Mouse (Mus musculus): ENCODE measurements around the gene Abhd11. TPM values are rescaled to one million over a fixed set of nuclear protein-coding genes. Genes with fewer than 3 reads are reported as not detected.
"Not testable (repeated sequence)": the region's sequence is repeated elsewhere in the genome, so short reads cannot be mapped to it uniquely, and the experiment has no call there.

Abhd11 gene
- polyA plus RNA-seq (2015; fragmentation: Nextera tagmentation; extraction: Ambion mirVana), result 56.5 and 64.0 TPM in 2 replicates

- Histone ChIP-seq H3K9ac (ENCODE audit: low read length) (peak within 1 kb of the TSS; percentile 75), H3K36me3 (ENCODE audit: control insufficient read depth, insufficient read depth, low read length) (no peaks in the 10 kb centered on the region), H3K27ac (replicated peaks) (peak within 1 kb of the TSS; percentile 98), H3K27me3 (ENCODE audit: control insufficient read depth, insufficient read depth, low read length) (no peaks in the 10 kb centered on the region), H3K9me3 (ENCODE audit: control insufficient read depth, low read length) (no peaks in the 10 kb centered on the region), H3K4me3 (ENCODE audit: low read depth, low read length) (peak within 1 kb of the TSS; percentile 62), H3K4me1 (replicated peaks; ENCODE audit: control insufficient read depth, insufficient read depth) (peaks cover 3% of the 10 kb centered on the region; the same call in 1 of the 2 replicates), H3K4me2 (replicated peaks; ENCODE audit: low read depth) (peak within 1 kb of the TSS; percentile 77)
- DNase-seq (ENCODE audit: low spot score) (peak; percentile 100), ATAC-seq (ENCODE audit: low FRiP score, low TSS enrichment) (peak; percentile 90)
- under 1% methylated on average over 52 of the region's 52 CpGs for WGBS
- peak; percentile 72 for TF ChIP-seq EP300 (optimal IDR thresholded peaks at IDR 0.05)
- peak; percentile 42 for TF ChIP-seq CTCF (IDR thresholded peaks at IDR 0.05; ENCODE audit: low read depth)
Measured at GRCm38 (mm10) chr5:135008671-135009589, at the start of gene Abhd11. Gene Abhd11, plus strand, starts transcription at chr5:135009152.

GRCm38 (mm10) chr5:134960430-134960829 is 48.5 kb upstream of the Abhd11 start:
- Histone ChIP-seq H3K9ac (ENCODE audit: low read length) (no peak overlapping the region), H3K9me3 (ENCODE audit: control insufficient read depth, low read length) (no peaks in the 10 kb centered on the region), H3K4me2 (replicated peaks; ENCODE audit: low read depth) (no peak overlapping the region), H3K4me3 (ENCODE audit: low read depth, low read length) (no peak overlapping the region), H3K27ac (replicated peaks) (no peak overlapping the region), H3K27me3 (ENCODE audit: control insufficient read depth, insufficient read depth, low read length) (no peaks in the 10 kb centered on the region), H3K4me1 (replicated peaks; ENCODE audit: control insufficient read depth, insufficient read depth) (no peaks in the 10 kb centered on the region), H3K36me3 (ENCODE audit: control insufficient read depth, insufficient read depth, low read length) (no peaks in the 10 kb centered on the region)
- DNase-seq (ENCODE audit: low spot score) (no peak), ATAC-seq (ENCODE audit: low FRiP score, low TSS enrichment) (no peak)
- TF ChIP-seq EP300 (optimal IDR thresholded peaks at IDR 0.05) (no peak), CTCF (IDR thresholded peaks at IDR 0.05; ENCODE audit: low read depth) (no peak)
- WGBS, result 48% methylated on average over 2 of the region's 2 CpGs

- no peak overlapping the region for H3K4me3 ChIP-seq (ENCODE audit: low read depth, low read length)
- no peaks in the 10 kb centered on the region for H3K4me1 ChIP-seq (replicated peaks; ENCODE audit: control insufficient read depth, insufficient read depth)
- 0 out of 2 replicates have a peak overlapping the region, but pooled peaks have one; percentile 8 for H3K27ac ChIP-seq (replicated peaks)
- no peak overlapping the region for H3K9ac ChIP-seq (ENCODE audit: low read length)
- no peak for TF ChIP-seq CTCF (IDR thresholded peaks at IDR 0.05; ENCODE audit: low read depth)
- no peak for TF ChIP-seq EP300 (optimal IDR thresholded peaks at IDR 0.05)
- no peaks in the 10 kb centered on the region for H3K36me3 ChIP-seq (ENCODE audit: control insufficient read depth, insufficient read depth, low read length)
- H3K27me3 ChIP-seq (ENCODE audit: control insufficient read depth, insufficient read depth, low read length), result no peaks in the 10 kb centered on the region
- no peaks in the 10 kb centered on the region for H3K9me3 ChIP-seq (ENCODE audit: control insufficient read depth, low read length)
- ATAC-seq (ENCODE audit: low FRiP score, low TSS enrichment) (no peak), DNase-seq (ENCODE audit: low spot score) (no peak)
- H3K4me2 ChIP-seq (replicated peaks; ENCODE audit: low read depth), result no peak overlapping the region
- 84% methylated on average over 2 of the region's 2 CpGs for WGBS
Measured at GRCm38 (mm10) chr5:134961519-134961918, 47.4 kb upstream of the Abhd11 start.

GRCm38 (mm10) chr5:134963546-134963945 is 45.4 kb upstream of the Abhd11 start:
- 26% methylated on average over 5 of the region's 5 CpGs for WGBS
- TF ChIP-seq CTCF (IDR thresholded peaks at IDR 0.05; ENCODE audit: low read depth), result peak; percentile 36
- no peak for TF ChIP-seq EP300 (optimal IDR thresholded peaks at IDR 0.05)
- Histone ChIP-seq H3K9me3 (ENCODE audit: control insufficient read depth, low read length) (no peaks in the 10 kb centered on the region), H3K4me1 (replicated peaks; ENCODE audit: control insufficient read depth, insufficient read depth) (no peaks in the 10 kb centered on the region), H3K27ac (replicated peaks) (no peak overlapping the region), H3K4me2 (replicated peaks; ENCODE audit: low read depth) (no peak overlapping the region), H3K36me3 (ENCODE audit: control insufficient read depth, insufficient read depth, low read length) (no peaks in the 10 kb centered on the region), H3K4me3 (ENCODE audit: low read depth, low read length) (no peak overlapping the region), H3K9ac (ENCODE audit: low read length) (no peak overlapping the region), H3K27me3 (ENCODE audit: control insufficient read depth, insufficient read depth, low read length) (no peaks in the 10 kb centered on the region)
- ATAC-seq (ENCODE audit: low FRiP score, low TSS enrichment) (no peak), DNase-seq (ENCODE audit: low spot score) (peak; percentile 50)

- not testable (repeated sequence) for H3K9me3 ChIP-seq (ENCODE audit: control insufficient read depth, low read length); H3K27ac ChIP-seq (replicated peaks); H3K27me3 ChIP-seq (ENCODE audit: control insufficient read depth, insufficient read depth, low read length); H3K4me1 ChIP-seq (replicated peaks; ENCODE audit: control insufficient read depth, insufficient read depth); H3K4me3 ChIP-seq (ENCODE audit: low read depth, low read length); H3K4me2 ChIP-seq (replicated peaks; ENCODE audit: low read depth); H3K9ac ChIP-seq (ENCODE audit: low read length); ATAC-seq (ENCODE audit: low FRiP score, low TSS enrichment); DNase-seq (ENCODE audit: low spot score); H3K36me3 ChIP-seq (ENCODE audit: control insufficient read depth, insufficient read depth, low read length)
Measured at GRCm38 (mm10) chr5:134964655-134965054, 44.3 kb upstream of the Abhd11 start.

- DNase-seq (ENCODE audit: low spot score), result peak; percentile 77
- H3K4me1 ChIP-seq (replicated peaks; ENCODE audit: control insufficient read depth, insufficient read depth), result no peaks in the 10 kb centered on the region
- H3K9ac ChIP-seq (ENCODE audit: low read length), result no peak overlapping the region
- peak; percentile 63; the same call in 1 of the 2 replicates for ATAC-seq (ENCODE audit: low FRiP score, low TSS enrichment)
- H3K27ac ChIP-seq (replicated peaks), result no peak overlapping the region
- TF ChIP-seq EP300 (optimal IDR thresholded peaks at IDR 0.05), result no peak
- TF ChIP-seq CTCF (IDR thresholded peaks at IDR 0.05; ENCODE audit: low read depth), result peak; percentile 92
- WGBS, result 6% methylated on average over 10 of the region's 10 CpGs
- H3K9me3 ChIP-seq (ENCODE audit: control insufficient read depth, low read length), result no peaks in the 10 kb centered on the region
- peak overlapping the region; percentile 58 for H3K4me2 ChIP-seq (replicated peaks; ENCODE audit: low read depth)
- no peaks in the 10 kb centered on the region for H3K36me3 ChIP-seq (ENCODE audit: control insufficient read depth, insufficient read depth, low read length)
- no peaks in the 10 kb centered on the region for H3K27me3 ChIP-seq (ENCODE audit: control insufficient read depth, insufficient read depth, low read length)
- no peak overlapping the region for H3K4me3 ChIP-seq (ENCODE audit: low read depth, low read length)
Measured at GRCm38 (mm10) chr5:134965473-134965851, 43.5 kb upstream of the Abhd11 start.

All from stomach, postnatal 0 days (tissue).